Mouse (Mus musculus): ENCODE results near the gene Pi4ka. TPM values are rescaled to one million over a fixed set of nuclear protein-coding genes. Genes with fewer than 3 reads are reported as not detected.

Pi4ka gene
- polyA plus RNA-seq (2017; shearing (Covaris generic)) = 65.8 TPM

GRCm38 (mm10) chr16:17405736-17406443 lies at the start of gene Pi4ka, which contains the start of gene Snap29:
Pi4ka (minus strand) TSS chr16:17406314.
Snap29 (plus strand) TSS chr16:17405986.

GRCm38 (mm10) chr16:17451541-17452372 lies 45.6 kb upstream of the Pi4ka start, which contains the start of gene Crkl:
Crkl (plus strand) TSS chr16:17451987.

GRCm38 (mm10) chr16:17331116-17331515 lies 75.0 kb downstream of the Pi4ka start, which contains the start of gene Serpind1:
Serpind1 (plus strand) TSS chr16:17331371.

GRCm38 (mm10) chr16:17275721-17276120 lies 130.4 kb downstream of the Pi4ka start, which contains the start of gene Tmem191c:
Tmem191c (plus strand) TSS chr16:17276077.

GRCm38 (mm10) chr16:17232794-17233701 lies 173.1 kb downstream of the Pi4ka start, which contains the start of gene Hic2:
Hic2 (plus strand) TSS chr16:17233572.

Other genes starting within 250 kb of the Pi4ka start
- 226 TPM for gene Ube2l3, start 203.7 kb downstream of the Pi4ka start, polyA plus RNA-seq (2017; shearing (Covaris generic))
- gene Rimbp3, start 197.7 kb downstream of the Pi4ka start, polyA plus RNA-seq (2017; shearing (Covaris generic)) = 0.06 TPM
- gene Hic2, start 172.7 kb downstream of the Pi4ka start, polyA plus RNA-seq (2017; shearing (Covaris generic)) = 3.1 TPM
- 137 TPM for gene Tmem191c, start 130.2 kb downstream of the Pi4ka start, polyA plus RNA-seq (2017; shearing (Covaris generic))
- 0.67 TPM for gene Serpind1, start 74.9 kb downstream of the Pi4ka start, polyA plus RNA-seq (2017; shearing (Covaris generic))
- gene Snap29, start 328 bp downstream of the Pi4ka start, polyA plus RNA-seq (2017; shearing (Covaris generic)) = 17.2 TPM
- gene Crkl, start 45.7 kb upstream of the Pi4ka start, polyA plus RNA-seq (2017; shearing (Covaris generic)) = 55.6 TPM
- not detected for gene Aifm3, start 83.3 kb upstream of the Pi4ka start, polyA plus RNA-seq (2017; shearing (Covaris generic))
- 41.1 TPM for gene Lztr1, start 102.4 kb upstream of the Pi4ka start, polyA plus RNA-seq (2017; shearing (Covaris generic))
- 43.8 TPM for gene Thap7, start 124.8 kb upstream of the Pi4ka start, polyA plus RNA-seq (2017; shearing (Covaris generic))
- gene Lrrc74b, start 154.9 kb upstream of the Pi4ka start, polyA plus RNA-seq (2017; shearing (Covaris generic)) = not detected
- not detected for gene P2rx6, start 155.6 kb upstream of the Pi4ka start, polyA plus RNA-seq (2017; shearing (Covaris generic))
- gene Slc7a4, start 176.9 kb upstream of the Pi4ka start, polyA plus RNA-seq (2017; shearing (Covaris generic)) = 0.57 TPM
- gene Smpd4, start 213.0 kb upstream of the Pi4ka start, polyA plus RNA-seq (2017; shearing (Covaris generic)) = 17.6 TPM
- not detected for gene Ccdc74a, start 240.2 kb upstream of the Pi4ka start, polyA plus RNA-seq (2017; shearing (Covaris generic))